Mouse (Mus musculus) spleen, adult 10 weeks (tissue): Measurements from ENCODE around the gene Mxra8. TPM values are rescaled to one million over a fixed set of nuclear protein-coding genes. Genes with fewer than 3 reads are reported as not detected.

Experiments used
- polyA plus RNA-seq: library from polyadenylated mRNA; stranded (reverse); fragments of 350-450 nt; fragmentation: Illumina TruSeq; extraction: RNeasy Lipid Tissue Mini Kit (QIAGEN cat#74804); gene quantifications from one replicate; pipeline ENCODE4 v1.2.3, GENCODE M21; 2015; ENCODE audit warnings: low replicate concordance; ENCODE audit not compliant: insufficient read depth

Gene Mxra8
- 84.4 TPM for polyA plus RNA-seq

GRCm38 (mm10) chr4:155839483-155839910, at the start of gene Mxra8:
Gene Mxra8, plus strand, starts transcription at chr4:155839680.

GRCm38 (mm10) chr4:155790021-155790489, 49.4 kb upstream of the Mxra8 start, which contains the start of gene Ankrd65:
Gene Ankrd65, plus strand, starts transcription at chr4:155790439.

GRCm38 (mm10) chr4:155802741-155803339, 36.6 kb upstream of the Mxra8 start, which contains the start of gene Mrpl20:
Gene Mrpl20, plus strand, starts transcription at chr4:155802878.

GRCm38 (mm10) chr4:155811929-155812664, 27.4 kb upstream of the Mxra8 start, which contains the start of gene Ccnl2:
Gene Ccnl2, plus strand, starts transcription at chr4:155812489.

GRCm38 (mm10) chr4:155831205-155831766, 8.2 kb upstream of the Mxra8 start, which contains the start of gene Aurkaip1:
Gene Aurkaip1, plus strand, starts transcription at chr4:155831272.

GRCm38 (mm10) chr4:155846871-155847578, 7.5 kb downstream of the Mxra8 start, which contains the start of gene Dvl1:
Gene Dvl1, plus strand, starts transcription at chr4:155847402.

GRCm38 (mm10) chr4:155863001-155863400, 23.5 kb downstream of the Mxra8 start, which contains the start of gene Tas1r3:
Gene Tas1r3, minus strand, starts transcription at chr4:155863362.

GRCm38 (mm10) chr4:155869317-155870033, 30.0 kb downstream of the Mxra8 start, which contains the start of the genes Cptp and Ints11:
Gene Cptp, minus strand, starts transcription at chr4:155869440.
Gene Ints11, plus strand, starts transcription at chr4:155869546.

GRCm38 (mm10) chr4:155891551-155892001, 52.1 kb downstream of the Mxra8 start, which contains the start of the genes Pusl1 and Acap3:
Gene Pusl1, minus strand, starts transcription at chr4:155891781.
Gene Acap3, plus strand, starts transcription at chr4:155891822.

Other genes with a start within 250 kb of the Mxra8 start
- gene Slc35e2, start 238.3 kb upstream of the Mxra8 start, polyA plus RNA-seq = 17.5 TPM
- gene Cdk11b, start 214.8 kb upstream of the Mxra8 start, polyA plus RNA-seq = 181 TPM
- gene Gm10563, start 194.3 kb upstream of the Mxra8 start, polyA plus RNA-seq = not detected
- 16.7 TPM for gene Mmp23, start 186.3 kb upstream of the Mxra8 start, polyA plus RNA-seq
- 9.6 TPM for gene Mib2, start 170.5 kb upstream of the Mxra8 start, polyA plus RNA-seq
- 2.5 TPM for gene Fndc10, start 145.3 kb upstream of the Mxra8 start, polyA plus RNA-seq
- gene Ssu72, start 134.9 kb upstream of the Mxra8 start, polyA plus RNA-seq = 94.7 TPM
- 0.23 TPM for gene Tmem240, start 104.9 kb upstream of the Mxra8 start, polyA plus RNA-seq
- gene Atad3a, start 78.6 kb upstream of the Mxra8 start, polyA plus RNA-seq = 36.8 TPM
- 4.0 TPM for gene Vwa1, start 65.0 kb upstream of the Mxra8 start, polyA plus RNA-seq
- 0.36 TPM for gene Tmem88b, start 53.8 kb upstream of the Mxra8 start, polyA plus RNA-seq
- not detected for gene Ankrd65, start 49.2 kb upstream of the Mxra8 start, polyA plus RNA-seq
- gene Mrpl20, start 36.8 kb upstream of the Mxra8 start, polyA plus RNA-seq = 90.9 TPM
- gene Ccnl2, start 27.2 kb upstream of the Mxra8 start, polyA plus RNA-seq = 184 TPM
- gene Aurkaip1, start 8.4 kb upstream of the Mxra8 start, polyA plus RNA-seq = 43.8 TPM
- gene Dvl1, start 7.7 kb downstream of the Mxra8 start, polyA plus RNA-seq = 13.7 TPM
- 0.52 TPM for gene Tas1r3, start 23.7 kb downstream of the Mxra8 start, polyA plus RNA-seq
- 5.6 TPM for gene Cptp, start 29.8 kb downstream of the Mxra8 start, polyA plus RNA-seq
- 31.0 TPM for gene Ints11, start 29.9 kb downstream of the Mxra8 start, polyA plus RNA-seq
- gene Pusl1, start 52.1 kb downstream of the Mxra8 start, polyA plus RNA-seq = 12.9 TPM
- 11.1 TPM for gene Acap3, start 52.1 kb downstream of the Mxra8 start, polyA plus RNA-seq
- gene Ube2j2, start 104.2 kb downstream of the Mxra8 start, polyA plus RNA-seq = 75.5 TPM
- 14.8 TPM for gene C1qtnf12, start 122.6 kb downstream of the Mxra8 start, polyA plus RNA-seq
- 4.0 TPM for gene B3galt6, start 153.0 kb downstream of the Mxra8 start, polyA plus RNA-seq
- 176 TPM for gene Sdf4, start 153.2 kb downstream of the Mxra8 start, polyA plus RNA-seq
- 11.0 TPM for gene Tnfrsf4, start 174.2 kb downstream of the Mxra8 start, polyA plus RNA-seq
- 10.7 TPM for gene Tnfrsf18, start 186.5 kb downstream of the Mxra8 start, polyA plus RNA-seq
- gene Ttll10, start 219.7 kb downstream of the Mxra8 start, polyA plus RNA-seq = not detected